Mouse (Mus musculus): ENCODE data around the gene Fbxl17. TPM values are rescaled to one million over a fixed set of nuclear protein-coding genes. Genes with fewer than 3 reads are reported as not detected.

Fbxl17 gene
- polyA plus RNA-seq, 1 experiment from 2014 or later, result 4.3 TPM

DNA sequence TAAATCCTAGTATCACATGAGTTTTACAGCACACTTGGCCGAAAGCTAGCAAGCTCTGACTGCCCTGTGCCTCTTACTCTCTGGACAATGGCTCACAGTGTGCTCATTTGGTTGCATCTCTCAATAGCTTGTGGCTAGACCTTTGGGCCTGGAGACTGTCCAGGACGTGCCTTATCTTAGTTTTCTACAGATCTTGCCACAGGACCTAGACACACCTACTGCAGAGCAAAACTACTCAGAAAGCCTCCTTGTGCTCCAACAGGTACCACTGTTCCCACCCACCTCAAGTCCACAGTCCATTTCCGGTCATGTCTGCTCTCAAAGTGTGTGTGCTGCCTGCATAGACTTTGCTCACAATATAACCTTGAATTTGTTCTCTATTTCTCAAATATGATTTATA, 319.8 kb downstream of the Fbxl17 start:
- no peaks in the 10 kb centered on the region for H3K9me3 ChIP-seq (ENCODE audit: control insufficient read depth)
- no peak overlapping the region for H3K27ac ChIP-seq (ENCODE audit: low read depth, low read length)
- H3K4me1 ChIP-seq (replicated peaks; ENCODE audit: control insufficient read depth, insufficient read depth, low read length), result no peaks in the 10 kb centered on the region
- 38% methylated on average over 3 of the region's 3 CpGs for WGBS
- H3K4me3 ChIP-seq (ENCODE audit: low read depth, low read length), result no peak overlapping the region
- no peak overlapping the region for H3K9ac ChIP-seq (ENCODE audit: low read depth, low read length)
- no peaks in the 10 kb centered on the region for H3K36me3 ChIP-seq (ENCODE audit: control insufficient read depth, insufficient read depth)
- peak; percentile 87 for ATAC-seq
- TF ChIP-seq CTCF (IDR thresholded peaks at IDR 0.05; ENCODE audit: low read depth), result no peak
- no peaks in the 10 kb centered on the region for H3K27me3 ChIP-seq (replicated peaks; ENCODE audit: control insufficient read depth, insufficient read depth, low read length)
- no peak overlapping the region for H3K4me2 ChIP-seq (replicated peaks; ENCODE audit: low read depth)

DNA sequence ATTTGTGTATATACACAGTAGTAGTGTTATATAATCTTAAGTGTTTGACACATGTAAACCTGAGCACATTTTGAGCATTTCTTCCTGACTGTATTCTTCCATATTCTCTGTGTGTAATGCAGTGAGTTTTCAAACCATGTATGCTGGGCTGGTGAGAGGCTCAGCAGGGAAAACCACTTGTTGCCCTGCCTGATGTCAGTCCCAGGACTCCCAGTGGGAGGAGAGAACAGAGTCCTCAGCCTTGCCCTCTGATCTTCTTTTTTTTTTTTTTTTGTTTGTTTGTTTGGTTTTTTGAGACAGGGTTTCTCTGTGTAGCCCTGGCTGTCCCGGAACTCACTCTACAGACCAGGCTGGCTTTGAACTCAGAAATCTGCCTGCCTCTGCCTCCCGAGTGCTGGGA, 321.5 kb downstream of the Fbxl17 start:
- Histone ChIP-seq H3K27me3 (replicated peaks; ENCODE audit: control insufficient read depth, insufficient read depth, low read length) (no peaks in the 10 kb centered on the region), H3K36me3 (ENCODE audit: control insufficient read depth, insufficient read depth) (no peaks in the 10 kb centered on the region), H3K9me3 (ENCODE audit: control insufficient read depth) (no peaks in the 10 kb centered on the region), H3K27ac (ENCODE audit: low read depth, low read length) (no peak overlapping the region), H3K4me1 (replicated peaks; ENCODE audit: control insufficient read depth, insufficient read depth, low read length) (no peaks in the 10 kb centered on the region), H3K4me2 (replicated peaks; ENCODE audit: low read depth) (no peak overlapping the region), H3K4me3 (ENCODE audit: low read depth, low read length) (no peak overlapping the region), H3K9ac (ENCODE audit: low read depth, low read length) (no peak overlapping the region)
- no peak for ATAC-seq
- TF ChIP-seq CTCF (IDR thresholded peaks at IDR 0.05; ENCODE audit: low read depth), result no peak
- 75% methylated on average over 2 of the region's 2 CpGs for WGBS

- H3K9ac ChIP-seq (ENCODE audit: low read depth, low read length), result no peak overlapping the region
- H3K27ac ChIP-seq (ENCODE audit: low read depth, low read length), result no peak overlapping the region
- H3K4me1 ChIP-seq (replicated peaks; ENCODE audit: control insufficient read depth, insufficient read depth, low read length), result no peaks in the 10 kb centered on the region
- H3K27me3 ChIP-seq (replicated peaks; ENCODE audit: control insufficient read depth, insufficient read depth, low read length), result no peaks in the 10 kb centered on the region
- WGBS, result 84% methylated on average over 5 of the region's 5 CpGs
- no peak overlapping the region for H3K4me3 ChIP-seq (ENCODE audit: low read depth, low read length)
- H3K9me3 ChIP-seq (ENCODE audit: control insufficient read depth), result no peaks in the 10 kb centered on the region
- H3K4me2 ChIP-seq (replicated peaks; ENCODE audit: low read depth), result no peak overlapping the region
- no peak for ATAC-seq
- TF ChIP-seq CTCF (IDR thresholded peaks at IDR 0.05; ENCODE audit: low read depth), result no peak
- H3K36me3 ChIP-seq (ENCODE audit: control insufficient read depth, insufficient read depth), result no peaks in the 10 kb centered on the region
These were observed 323.4 kb downstream of the Fbxl17 start for GRCm38 (mm10) chr17:63176411-63176810.

DNA sequence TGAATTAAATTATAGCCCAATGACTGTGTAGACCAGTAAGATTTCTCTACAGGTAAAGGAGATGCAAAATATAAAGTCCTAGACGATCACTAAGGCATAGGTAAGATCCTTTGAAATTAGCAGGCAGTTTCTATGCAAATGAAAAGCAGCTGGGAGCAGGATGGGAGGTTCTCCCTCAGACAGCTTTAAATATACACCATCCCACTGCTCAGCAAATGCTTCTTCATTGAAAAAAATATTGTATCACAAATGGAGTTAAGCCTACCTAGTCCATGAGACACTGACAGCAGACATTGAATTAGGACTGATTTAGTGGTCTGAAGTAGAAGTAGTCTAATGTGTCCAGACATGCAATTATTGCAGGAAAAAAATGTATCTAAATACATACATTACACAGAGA, 327.1 kb downstream of the Fbxl17 start:
- no peaks in the 10 kb centered on the region for H3K36me3 ChIP-seq (ENCODE audit: control insufficient read depth, insufficient read depth)
- no peaks in the 10 kb centered on the region for H3K9me3 ChIP-seq (ENCODE audit: control insufficient read depth)
- no peaks in the 10 kb centered on the region for H3K27me3 ChIP-seq (replicated peaks; ENCODE audit: control insufficient read depth, insufficient read depth, low read length)
- ATAC-seq, result no peak
- H3K27ac ChIP-seq (ENCODE audit: low read depth, low read length), result no peak overlapping the region
- H3K9ac ChIP-seq (ENCODE audit: low read depth, low read length), result no peak overlapping the region
- TF ChIP-seq CTCF (IDR thresholded peaks at IDR 0.05; ENCODE audit: low read depth), result no peak
- no peak overlapping the region for H3K4me3 ChIP-seq (ENCODE audit: low read depth, low read length)
- no peak overlapping the region for H3K4me2 ChIP-seq (replicated peaks; ENCODE audit: low read depth)
- H3K4me1 ChIP-seq (replicated peaks; ENCODE audit: control insufficient read depth, insufficient read depth, low read length), result no peaks in the 10 kb centered on the region
- WGBS, result 76% methylated on average over 1 of the region's 1 CpGs

DNA sequence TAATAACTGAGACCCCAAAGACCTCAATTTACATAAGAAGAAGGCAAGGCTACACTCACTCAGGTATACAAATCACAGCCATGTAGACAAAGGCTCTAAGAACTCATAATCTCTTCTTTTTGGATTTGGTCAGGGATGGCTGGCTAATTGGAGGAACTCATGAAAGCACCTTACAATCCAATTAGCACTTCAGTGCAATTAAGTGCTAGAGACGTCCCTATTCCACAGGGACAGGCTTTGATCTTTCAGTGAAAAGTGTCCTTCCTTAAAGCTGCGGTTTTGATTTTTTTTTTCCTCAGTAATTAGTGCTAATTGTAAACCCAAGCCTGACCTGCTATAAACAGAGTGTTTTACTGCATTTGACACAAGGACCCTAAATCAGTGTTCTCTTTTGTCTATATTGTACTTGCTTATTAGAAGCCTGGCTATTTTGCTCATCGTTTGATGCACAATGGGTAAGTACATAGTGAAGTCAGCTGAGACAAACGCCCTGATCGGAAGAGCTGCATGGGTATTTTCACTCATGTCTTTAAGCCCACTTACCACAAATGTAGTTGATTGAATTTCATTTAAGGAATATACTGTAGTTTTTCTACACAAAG, 327.8 kb downstream of the Fbxl17 start:
- 62% methylated on average over 5 of the region's 5 CpGs for WGBS
- H3K4me2 ChIP-seq (replicated peaks; ENCODE audit: low read depth), result no peak overlapping the region
- H3K4me1 ChIP-seq (replicated peaks; ENCODE audit: control insufficient read depth, insufficient read depth, low read length), result no peaks in the 10 kb centered on the region
- H3K9ac ChIP-seq (ENCODE audit: low read depth, low read length), result no peak overlapping the region
- ATAC-seq, result no peak
- H3K36me3 ChIP-seq (ENCODE audit: control insufficient read depth, insufficient read depth), result no peaks in the 10 kb centered on the region
- no peaks in the 10 kb centered on the region for H3K27me3 ChIP-seq (replicated peaks; ENCODE audit: control insufficient read depth, insufficient read depth, low read length)
- H3K27ac ChIP-seq (ENCODE audit: low read depth, low read length), result no peak overlapping the region
- TF ChIP-seq CTCF (IDR thresholded peaks at IDR 0.05; ENCODE audit: low read depth), result no peak
- H3K4me3 ChIP-seq (ENCODE audit: low read depth, low read length), result no peak overlapping the region
- no peaks in the 10 kb centered on the region for H3K9me3 ChIP-seq (ENCODE audit: control insufficient read depth)

DNA sequence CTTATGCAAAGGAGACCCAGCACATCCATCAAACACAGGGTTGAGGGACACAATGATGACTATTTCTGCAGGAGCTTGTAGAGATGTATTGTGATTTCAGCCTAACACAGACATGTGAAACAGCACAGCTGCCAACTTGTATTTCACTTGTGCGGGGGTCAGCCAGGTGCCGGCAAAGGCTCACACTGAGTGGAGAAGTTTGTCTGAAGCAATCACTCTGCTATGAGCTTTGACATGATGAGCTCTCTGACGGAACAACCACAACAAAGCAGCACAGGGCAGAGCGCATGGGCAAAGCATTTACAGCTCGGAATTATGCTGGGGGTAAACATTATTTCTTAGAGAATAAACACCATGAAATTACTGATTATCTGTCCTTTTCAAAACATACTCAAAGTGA, 328.6 kb downstream of the Fbxl17 start:
- 51% methylated on average over 5 of the region's 5 CpGs for WGBS
- no peak overlapping the region for H3K9ac ChIP-seq (ENCODE audit: low read depth, low read length)
- H3K4me1 ChIP-seq (replicated peaks; ENCODE audit: control insufficient read depth, insufficient read depth, low read length), result no peaks in the 10 kb centered on the region
- no peak for ATAC-seq
- no peaks in the 10 kb centered on the region for H3K9me3 ChIP-seq (ENCODE audit: control insufficient read depth)
- no peak for TF ChIP-seq CTCF (IDR thresholded peaks at IDR 0.05; ENCODE audit: low read depth)
- no peaks in the 10 kb centered on the region for H3K27me3 ChIP-seq (replicated peaks; ENCODE audit: control insufficient read depth, insufficient read depth, low read length)
- no peak overlapping the region for H3K4me2 ChIP-seq (replicated peaks; ENCODE audit: low read depth)
- H3K36me3 ChIP-seq (ENCODE audit: control insufficient read depth, insufficient read depth), result no peaks in the 10 kb centered on the region
- no peak overlapping the region for H3K27ac ChIP-seq (ENCODE audit: low read depth, low read length)
- H3K4me3 ChIP-seq (ENCODE audit: low read depth, low read length), result no peak overlapping the region

All from intestine, postnatal 0 days (tissue).